Mouse (Mus musculus) liver, adult 2 months (tissue): ENCODE results near the gene a. TPM values are rescaled to one million over a fixed set of nuclear protein-coding genes. Genes with fewer than 3 reads are reported as not detected.
"Not testable (repeated sequence)": the region's sequence is repeated elsewhere in the genome, so short reads cannot be mapped to it uniquely, and the experiment has no call there.

Experiments used
- DNase-seq: peaks from one replicate; pipeline ENCODE4 v3.0.0-alpha.2; 2011; ENCODE audit warnings: low read depth, low spot score; ENCODE audit errors: extremely low read depth
- H3K27ac ChIP-seq: fragments of 200-500 bp; replicated peaks from 2 replicates; pipeline ENCODE4 v1.5.1; 2012; ENCODE audit warnings: low read depth, mild to moderate bottlenecking, control low read depth, inconsistent platforms, low read length; ENCODE audit not compliant: insufficient read depth
- H3K27me3 ChIP-seq: fragments of 200-500 bp; 2 replicates; pipeline ENCODE4 v1.6.1; 2012; ENCODE audit warnings: mild to moderate bottlenecking, moderate library complexity, low read length, inconsistent platforms; ENCODE audit not compliant: control insufficient read depth, insufficient read depth
- H3K36me3 ChIP-seq: fragments of 200-500 bp; 2 replicates; pipeline ENCODE4 v1.6.1; 2012; ENCODE audit warnings: low read length, inconsistent platforms; ENCODE audit not compliant: control insufficient read depth, insufficient read depth
- H3K4me1 ChIP-seq: fragments of 200-500 bp; 2 replicates; pipeline ENCODE4 v1.6.1; 2011; ENCODE audit warnings: low read length; ENCODE audit not compliant: control insufficient read depth, insufficient read depth
- H3K4me3 ChIP-seq: fragments of 200-500 bp; 2 replicates; pipeline ENCODE4 v1.5.1; 2011; ENCODE audit warnings: low read depth, mild to moderate bottlenecking, control low read depth, low read length, moderate library complexity; ENCODE audit not compliant: insufficient read depth
- H3K79me2 ChIP-seq: fragments of 200-500 bp; 2 replicates; pipeline ENCODE4 v1.6.1; 2012; ENCODE audit warnings: inconsistent platforms, mild to moderate bottlenecking, low read length, moderate library complexity; ENCODE audit not compliant: control insufficient read depth, insufficient read depth
- H3K9ac ChIP-seq: fragments of 200-500 bp; 2 replicates; pipeline ENCODE4 v1.6.1; 2012; ENCODE audit warnings: low read depth, mild to moderate bottlenecking, control low read depth, inconsistent platforms, low read length
- CTCF ChIP-seq: fragments of 200-500 bp; IDR thresholded peaks from 2 replicates; pipeline ENCODE4 v1.5.1; 2011; ENCODE audit warnings: low read depth, low read length, control low read depth
- POLR2A ChIP-seq: fragments of 200-500 bp; IDR thresholded peaks from 2 replicates; pipeline ENCODE4 v1.6.1; 2011; ENCODE audit warnings: low read length, control low read depth; ENCODE audit not compliant: insufficient read depth; ENCODE audit errors: extremely low read depth
- WGBS: fragments of 180-500 bp; shearing (Covaris S2); methylation state at CpG from one replicate; pipeline ENCODE4 v1.1.7; 2018; 5-methylcytosine and 5-hydroxymethylcytosine counted together
- polyA plus RNA-seq: library from polyadenylated mRNA; depleted of rRNA; stranded (reverse); fragments of >200 nt; gene quantifications from 2 replicates; pipeline ENCODE4 v1.2.3, GENCODE M21; 2012
- total RNA-seq: library from RNA; depleted of rRNA; stranded (reverse); fragments of >200 nt; gene quantifications from 2 replicates; pipeline ENCODE4 v1.2.3, GENCODE M21; 2014

Gene a
- total and polyA plus RNA-seq, 2 experiments: not detected

- DNase-seq: no peak
- Histone ChIP-seq H3K4me1 (peaks cover 2% of the 10 kb centered on the region; the same call in 1 of the 2 replicates), H3K36me3 (no peaks in the 10 kb centered on the region), H3K27ac (no peak overlapping the region), H3K27me3 (peaks cover 3% of the 10 kb centered on the region; the same call in 1 of the 2 replicates), H3K79me2 (no peaks in the 10 kb centered on the region), H3K4me3 (no peak overlapping the region), H3K9ac (no peak overlapping the region)
- 89% methylated on average over 9 of the region's 9 CpGs for WGBS
- no peak for TF ChIP-seq CTCF
- TF ChIP-seq POLR2A: no peak
Observed at GRCm38 (mm10) chr2:154949877-154950276, 158.7 kb downstream of the a start.

GRCm38 (mm10) chr2:154950601-154951000, 159.4 kb downstream of the a start:
- Histone ChIP-seq H3K4me1 (peaks cover 2% of the 10 kb centered on the region; the same call in 1 of the 2 replicates), H3K27me3 (peaks cover 3% of the 10 kb centered on the region; the same call in 1 of the 2 replicates), H3K79me2 (no peaks in the 10 kb centered on the region), H3K36me3 (no peaks in the 10 kb centered on the region), H3K9ac (no peak overlapping the region), H3K27ac (no peak overlapping the region), H3K4me3 (no peak overlapping the region)
- no peak for DNase-seq
- TF ChIP-seq POLR2A (no peak), CTCF (no peak)
- 58% methylated on average over 5 of the region's 5 CpGs for WGBS

- WGBS: 89% methylated on average over 5 of the region's 5 CpGs
Observed at GRCm38 (mm10) chr2:154959486-154959885, 168.3 kb downstream of the a start.

GRCm38 (mm10) chr2:154959909-154960308, 168.7 kb downstream of the a start:
- H3K4me1 ChIP-seq: no peaks in the 10 kb centered on the region
- no peak for DNase-seq
- no peaks in the 10 kb centered on the region for H3K36me3 ChIP-seq
- 95% methylated on average over 3 of the region's 3 CpGs for WGBS
- H3K79me2 ChIP-seq: no peaks in the 10 kb centered on the region
- H3K9ac ChIP-seq: no peak overlapping the region
- H3K27me3 ChIP-seq: no peaks in the 10 kb centered on the region
- no peak for TF ChIP-seq CTCF
- no peak for TF ChIP-seq POLR2A
- H3K4me3 ChIP-seq: no peak overlapping the region
- no peak overlapping the region for H3K27ac ChIP-seq

More at GRCm38 (mm10) chr2:154959486-154959885, 168.3 kb downstream of the a start:
- Histone ChIP-seq H3K27me3 (no peaks in the 10 kb centered on the region), H3K4me1 (no peaks in the 10 kb centered on the region), H3K4me3 (no peak overlapping the region), H3K27ac (no peak overlapping the region), H3K79me2 (no peaks in the 10 kb centered on the region), H3K36me3 (no peaks in the 10 kb centered on the region), H3K9ac (no peak overlapping the region)
- DNase-seq: no peak
- TF ChIP-seq POLR2A (no peak), CTCF (no peak)

- Histone ChIP-seq H3K4me1 (peaks cover 4% of the 10 kb centered on the region; the same call in 1 of the 2 replicates), H3K27ac (no peak overlapping the region), H3K27me3 (no peaks in the 10 kb centered on the region), H3K79me2 (no peaks in the 10 kb centered on the region), H3K9ac (no peak overlapping the region), H3K4me3 (no peak overlapping the region), H3K36me3 (no peaks in the 10 kb centered on the region)
- TF ChIP-seq POLR2A (no peak), CTCF (no peak)
- 65% methylated on average over 5 of the region's 5 CpGs for WGBS
- DNase-seq: no peak
Observed at GRCm38 (mm10) chr2:154963176-154963575, 172.0 kb downstream of the a start.

- DNase-seq, H3K79me2 ChIP-seq, H3K36me3 ChIP-seq, H3K4me1 ChIP-seq, H3K4me3 ChIP-seq, H3K27ac ChIP-seq, H3K9ac ChIP-seq, H3K27me3 ChIP-seq: not testable (repeated sequence)
- WGBS: 79% methylated on average over 14 of the region's 14 CpGs
Observed at GRCm38 (mm10) chr2:154969740-154970397, 178.7 kb downstream of the a start.
